Mouse (Mus musculus) 3134 (cell line): ENCODE measurements around the gene Palm.
A peak's percentile ranks its signal among the peaks of the same experiment; 100 is the strongest.

ENCODE experiments used
- DNase-seq: peaks from one replicate; pipeline ENCODE4 v3.0.0-alpha.2; 2011; ENCODE audit warnings: low spot score; ENCODE audit not compliant: insufficient read length; ENCODE audit errors: extremely low read depth

The Palm gene

GRCm38 (mm10) chr10:79769329-79769728 lies 24.0 kb upstream of the Palm start:
- no peak for DNase-seq

- DNase-seq: no peak
Observed at GRCm38 (mm10) chr10:79772320-79772719, 21.1 kb upstream of the Palm start.

GRCm38 (mm10) chr10:79773208-79773607 lies 20.2 kb upstream of the Palm start:
- no peak for DNase-seq

GRCm38 (mm10) chr10:79774486-79775279 lies 18.7 kb upstream of the Palm start:
- no peak for DNase-seq

GRCm38 (mm10) chr10:79777103-79777531 lies 16.3 kb upstream of the Palm start, which contains the start of gene Fstl3:
Gene Fstl3 (plus strand): TSS chr10:79777272.
- peak; percentile 75 for DNase-seq

- DNase-seq: peak; percentile 86
Observed at GRCm38 (mm10) chr10:79778006-79778405, 15.4 kb upstream of the Palm start.

- DNase-seq: no peak
Observed at GRCm38 (mm10) chr10:79779193-79779592, 14.2 kb upstream of the Palm start.

GRCm38 (mm10) chr10:79779784-79780663 lies 13.3 kb upstream of the Palm start:
- peak; percentile 87 for DNase-seq

- DNase-seq: no peak
Observed at GRCm38 (mm10) chr10:79780664-79781015, 12.7 kb upstream of the Palm start.

- DNase-seq: no peak
Observed at GRCm38 (mm10) chr10:79781139-79781538, 12.2 kb upstream of the Palm start.

- no peak for DNase-seq
Observed at GRCm38 (mm10) chr10:79781956-79782355, 11.4 kb upstream of the Palm start.

GRCm38 (mm10) chr10:79783050-79783449 lies 10.3 kb upstream of the Palm start:
- no peak for DNase-seq

GRCm38 (mm10) chr10:79783920-79784800 lies 9.2 kb upstream of the Palm start:
- DNase-seq: no peak

GRCm38 (mm10) chr10:79788386-79789158 lies 4.8 kb upstream of the Palm start:
- DNase-seq: no peak

- DNase-seq: no peak
Observed at GRCm38 (mm10) chr10:79789581-79789980, 3.8 kb upstream of the Palm start.

- no peak for DNase-seq
Observed at GRCm38 (mm10) chr10:79790861-79791260, 2.5 kb upstream of the Palm start, which contains the start of gene Prss57. Gene Prss57 (minus strand): TSS chr10:79790961.

GRCm38 (mm10) chr10:79792339-79793040 lies 882 bp upstream of the Palm start:
- no peak for DNase-seq

- peak; percentile 77 for DNase-seq
Observed at GRCm38 (mm10) chr10:79793738-79794490, 542 bp downstream of the Palm start.
